Mouse (Mus musculus) neural tube, embryonic 15.5 days (tissue): ENCODE measurements around the gene Cemip2. TPM values are rescaled to one million over a fixed set of nuclear protein-coding genes. Genes with fewer than 3 reads are reported as not detected.

Source experiments
- ATAC-seq: fragments of 200-750 bp; cut with Nextera tagmentation; 2 replicates; pipeline ENCODE4 v1.8.0; 2017; ENCODE audit warnings: mild to moderate bottlenecking, moderate TSS enrichment, moderate library complexity; ENCODE audit not compliant: low FRiP score
- H3K27ac ChIP-seq: fragments of 300-500 bp; sonication (generic); replicated peaks from 2 replicates; pipeline ENCODE4 v1.5.1; 2015; ENCODE audit warnings: mild to moderate bottlenecking, inconsistent platforms
- H3K27me3 ChIP-seq: fragments of 300-500 bp; sonication (generic); replicated peaks from 2 replicates; pipeline ENCODE4 v1.6.1; 2015; ENCODE audit warnings: inconsistent platforms
- H3K36me3 ChIP-seq: fragments of 300-500 bp; sonication (generic); 2 replicates; pipeline ENCODE4 v1.6.1; 2015; ENCODE audit warnings: inconsistent platforms
- H3K4me1 ChIP-seq: fragments of 300-500 bp; sonication (generic); 2 replicates; pipeline ENCODE4 v1.6.1; 2015; ENCODE audit warnings: inconsistent platforms
- H3K4me2 ChIP-seq: fragments of 300-500 bp; sonication (generic); 2 replicates; pipeline ENCODE4 v1.6.1; 2015; ENCODE audit warnings: inconsistent platforms, mild to moderate bottlenecking, moderate library complexity
- H3K4me3 ChIP-seq: fragments of 300-500 bp; sonication (generic); replicated peaks from 2 replicates; pipeline ENCODE4 v1.5.1; 2015; ENCODE audit warnings: mild to moderate bottlenecking, inconsistent platforms
- H3K9ac ChIP-seq: fragments of 300-500 bp; sonication (generic); replicated peaks from 2 replicates; pipeline ENCODE4 v1.6.1; 2015; ENCODE audit warnings: mild to moderate bottlenecking, inconsistent platforms
- H3K9me3 ChIP-seq: fragments of 300-500 bp; sonication (generic); replicated peaks from 2 replicates; pipeline ENCODE4 v1.6.1; 2016; ENCODE audit warnings: inconsistent platforms
- WGBS: fragments of 180-500 bp; shearing (Covaris S2); methylation state at CpG from one replicate; pipeline ENCODE4 v1.1.7; 2015; ENCODE audit warnings: mixed read lengths; 5-methylcytosine and 5-hydroxymethylcytosine counted together
- polyA plus RNA-seq: library from polyadenylated mRNA; unstranded; fragments of >200 nt; fragmentation: Nextera tagmentation; extraction: Ambion mirVana; gene quantifications from 2 replicates; pipeline ENCODE4 v1.2.1, GENCODE M21; 2015

Gene Cemip2
- polyA plus RNA-seq, 1 experiment from 2014 or later: 16.0 TPM

GRCm38 (mm10) chr19:21818021-21818725, 40.0 kb downstream of the Cemip2 start:
- Histone ChIP-seq H3K27me3 (no peaks in the 10 kb centered on the region), H3K9me3 (no peaks in the 10 kb centered on the region), H3K36me3 (peaks cover 48% of the 10 kb centered on the region), H3K9ac (no peak overlapping the region), H3K4me3 (no peak overlapping the region), H3K4me1 (0 out of 2 replicates have a peak, but pooled peaks cover 4% of the 10 kb centered on the region), H3K4me2 (no peak overlapping the region), H3K27ac (no peak overlapping the region)
- no peak for ATAC-seq
- 93% methylated on average over 14 of the region's 14 CpGs for WGBS

DNA sequence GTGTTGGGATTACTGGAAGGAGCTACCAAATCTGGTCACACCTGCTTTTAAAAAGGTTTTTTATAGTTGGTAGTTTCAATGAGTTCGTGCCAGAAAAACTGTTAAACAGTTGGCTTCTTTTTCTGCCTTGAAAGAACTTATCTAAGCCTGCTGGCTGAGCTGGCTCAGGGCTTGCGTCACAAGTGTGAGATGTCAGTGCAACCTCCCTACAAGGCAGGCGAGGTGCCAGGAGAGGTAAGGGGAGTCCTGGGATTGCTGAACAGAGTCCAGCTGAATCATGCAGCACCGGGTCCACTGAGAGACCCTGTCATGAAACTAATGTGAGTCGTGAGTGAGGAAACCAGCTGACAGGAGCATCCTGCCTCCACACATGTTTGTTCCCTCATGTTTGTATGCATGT, 41.4 kb downstream of the Cemip2 start:
- 75% methylated on average over 5 of the region's 5 CpGs for WGBS
- no peak overlapping the region for H3K27ac ChIP-seq
- no peak overlapping the region for H3K4me3 ChIP-seq
- peaks cover 42% of the 10 kb centered on the region for H3K36me3 ChIP-seq
- H3K27me3 ChIP-seq: no peaks in the 10 kb centered on the region
- H3K4me1 ChIP-seq: 0 out of 2 replicates have a peak, but pooled peaks cover 2% of the 10 kb centered on the region
- H3K9me3 ChIP-seq: no peaks in the 10 kb centered on the region
- H3K4me2 ChIP-seq: no peak overlapping the region
- no peak for ATAC-seq
- H3K9ac ChIP-seq: no peak overlapping the region

GRCm38 (mm10) chr19:21820126-21820525, 42.0 kb downstream of the Cemip2 start:
- H3K9me3 ChIP-seq: no peaks in the 10 kb centered on the region
- H3K4me2 ChIP-seq: no peak overlapping the region
- 77% methylated on average over 4 of the region's 4 CpGs for WGBS
- H3K36me3 ChIP-seq: peaks cover 39% of the 10 kb centered on the region
- no peak overlapping the region for H3K9ac ChIP-seq
- H3K27ac ChIP-seq: no peak overlapping the region
- no peak overlapping the region for H3K4me3 ChIP-seq
- no peak for ATAC-seq
- no peaks in the 10 kb centered on the region for H3K4me1 ChIP-seq
- H3K27me3 ChIP-seq: no peaks in the 10 kb centered on the region

- ATAC-seq: no peak
- H3K27me3 ChIP-seq: no peaks in the 10 kb centered on the region
- no peak overlapping the region for H3K9ac ChIP-seq
- H3K36me3 ChIP-seq: peaks cover 31% of the 10 kb centered on the region
- H3K9me3 ChIP-seq: no peaks in the 10 kb centered on the region
- H3K4me3 ChIP-seq: no peak overlapping the region
- no peak overlapping the region for H3K4me2 ChIP-seq
- H3K27ac ChIP-seq: no peak overlapping the region
- no peaks in the 10 kb centered on the region for H3K4me1 ChIP-seq
- 83% methylated on average over 6 of the region's 6 CpGs for WGBS
Observed at GRCm38 (mm10) chr19:21821877-21822276, 43.7 kb downstream of the Cemip2 start.

DNA sequence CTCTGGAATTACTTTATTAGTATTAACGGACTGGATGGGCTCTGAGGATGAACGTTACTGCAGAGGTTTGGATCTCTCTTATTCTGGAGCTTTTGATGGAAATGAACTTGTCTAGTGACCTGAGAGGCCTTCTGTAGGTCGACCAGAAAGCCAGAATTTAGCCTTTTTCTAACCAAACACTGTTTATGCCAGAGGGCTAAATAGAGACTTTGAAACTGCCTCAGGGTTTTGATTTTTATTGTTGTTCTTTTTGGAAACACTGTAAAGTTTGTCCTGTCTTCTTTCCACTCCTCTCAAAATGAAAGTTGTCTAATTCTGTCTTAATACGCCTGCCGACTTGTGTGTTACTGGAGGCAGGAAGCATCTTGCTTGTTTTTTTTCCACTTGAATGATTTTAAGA, 46.0 kb downstream of the Cemip2 start:
- Histone ChIP-seq H3K9me3 (no peaks in the 10 kb centered on the region), H3K4me3 (no peak overlapping the region), H3K9ac (no peak overlapping the region), H3K36me3 (peaks cover 26% of the 10 kb centered on the region), H3K27me3 (no peaks in the 10 kb centered on the region), H3K27ac (no peak overlapping the region), H3K4me2 (no peak overlapping the region), H3K4me1 (no peaks in the 10 kb centered on the region)
- 90% methylated on average over 5 of the region's 5 CpGs for WGBS
- no peak for ATAC-seq

DNA sequence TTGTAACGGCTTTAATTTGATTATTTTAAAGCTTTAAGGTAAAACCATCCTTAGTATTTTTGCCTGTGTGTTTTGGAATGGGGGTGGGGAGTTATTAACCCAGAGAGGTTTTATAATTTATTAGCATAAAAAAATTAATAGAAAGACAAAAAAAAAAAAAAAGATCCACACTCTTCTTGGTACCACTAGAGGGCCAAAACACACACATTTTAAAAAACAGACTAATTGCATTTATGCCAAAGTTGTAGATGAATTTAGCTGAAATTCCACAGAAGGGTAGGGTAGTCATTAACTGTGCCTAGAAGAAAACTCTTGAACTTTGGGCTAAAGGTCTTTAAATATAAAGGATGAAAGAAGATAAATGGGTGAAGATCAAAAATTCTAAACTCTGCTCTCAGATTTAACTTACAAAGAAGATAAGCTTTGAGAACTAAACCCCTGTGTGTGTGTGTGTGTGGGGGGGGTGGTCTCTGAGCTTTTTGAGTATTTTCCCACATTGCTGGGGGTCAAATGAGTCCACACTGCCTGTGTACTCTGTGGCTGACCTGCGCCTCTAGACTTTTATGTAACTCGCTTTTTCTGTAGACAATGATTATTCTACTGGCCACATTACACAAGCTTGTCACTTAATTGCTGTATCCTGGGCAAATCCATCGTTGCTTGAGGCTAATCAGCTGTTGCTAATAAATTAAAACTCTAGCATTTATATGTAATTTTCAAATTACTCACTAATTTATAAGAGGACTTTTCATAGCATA, 47.2 kb downstream of the Cemip2 start:
- H3K27ac ChIP-seq: no peak overlapping the region
- H3K9ac ChIP-seq: no peak overlapping the region
- H3K27me3 ChIP-seq: no peaks in the 10 kb centered on the region
- H3K36me3 ChIP-seq: peaks cover 29% of the 10 kb centered on the region
- no peaks in the 10 kb centered on the region for H3K9me3 ChIP-seq
- H3K4me2 ChIP-seq: no peak overlapping the region
- 88% methylated on average over 4 of the region's 4 CpGs for WGBS
- no peaks in the 10 kb centered on the region for H3K4me1 ChIP-seq
- no peak overlapping the region for H3K4me3 ChIP-seq
- no peak for ATAC-seq

- H3K9ac ChIP-seq: no peak overlapping the region
- H3K27ac ChIP-seq: peak overlapping the region; percentile 28; the same call in 1 of the 2 replicates
- no peaks in the 10 kb centered on the region for H3K4me1 ChIP-seq
- peaks cover 67% of the 10 kb centered on the region for H3K36me3 ChIP-seq
- ATAC-seq: no peak
- no peaks in the 10 kb centered on the region for H3K9me3 ChIP-seq
- H3K27me3 ChIP-seq: no peaks in the 10 kb centered on the region
- no peak overlapping the region for H3K4me2 ChIP-seq
- no peak overlapping the region for H3K4me3 ChIP-seq
- 81% methylated on average over 12 of the region's 12 CpGs for WGBS
Observed at GRCm38 (mm10) chr19:21833416-21833992, 55.4 kb downstream of the Cemip2 start.

GRCm38 (mm10) chr19:21834952-21835351, 56.8 kb downstream of the Cemip2 start:
- 95% methylated on average over 7 of the region's 7 CpGs for WGBS
- Histone ChIP-seq H3K4me3 (no peak overlapping the region), H3K4me1 (no peaks in the 10 kb centered on the region), H3K36me3 (peaks cover 61% of the 10 kb centered on the region), H3K9ac (no peak overlapping the region), H3K27me3 (no peaks in the 10 kb centered on the region), H3K9me3 (no peaks in the 10 kb centered on the region), H3K4me2 (no peak overlapping the region), H3K27ac (no peak overlapping the region)
- ATAC-seq: no peak

- Histone ChIP-seq H3K27ac (no peak overlapping the region), H3K4me2 (no peak overlapping the region), H3K9ac (no peak overlapping the region), H3K4me1 (no peaks in the 10 kb centered on the region), H3K9me3 (no peaks in the 10 kb centered on the region), H3K4me3 (no peak overlapping the region), H3K27me3 (no peaks in the 10 kb centered on the region), H3K36me3 (peaks cover 58% of the 10 kb centered on the region)
- ATAC-seq: no peak
- 90% methylated on average over 10 of the region's 10 CpGs for WGBS
Observed at GRCm38 (mm10) chr19:21850721-21851120, 72.6 kb downstream of the Cemip2 start.

DNA sequence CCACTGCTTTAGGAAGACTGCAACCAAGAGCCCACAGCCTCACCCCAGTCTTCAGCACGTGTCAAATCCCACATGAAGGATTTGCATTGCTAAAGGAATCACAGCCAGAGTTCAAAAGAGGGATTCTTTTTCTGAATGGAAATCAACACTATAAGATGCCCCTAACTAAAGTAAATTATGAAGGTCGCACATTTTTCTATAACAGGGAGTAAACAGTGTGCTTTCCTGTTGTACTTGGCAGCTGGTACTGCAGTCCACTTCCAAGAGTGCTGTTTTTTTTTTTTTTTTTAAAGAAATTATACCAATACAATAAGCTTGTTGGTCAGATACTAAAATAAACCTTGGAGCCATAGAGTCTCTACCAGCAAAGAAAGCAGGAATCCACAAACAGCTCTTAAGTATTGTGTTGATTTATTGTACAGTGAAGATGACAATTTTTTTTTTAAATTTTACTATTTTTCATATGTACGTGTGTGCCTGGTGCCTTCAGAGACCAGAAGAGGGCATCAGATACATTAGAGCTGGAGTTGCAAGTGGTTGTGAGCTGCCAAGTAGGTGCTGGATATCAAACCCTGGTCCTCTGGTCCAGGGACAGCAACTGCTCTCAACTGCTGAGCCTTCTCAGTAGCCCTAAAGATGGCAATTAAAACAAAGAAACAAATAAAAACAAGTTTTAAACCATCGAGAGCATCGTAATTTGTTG, 76.5 kb downstream of the Cemip2 start:
- Histone ChIP-seq H3K9me3 (no peaks in the 10 kb centered on the region), H3K4me3 (no peak overlapping the region), H3K27ac (no peak overlapping the region), H3K36me3 (peaks cover 59% of the 10 kb centered on the region), H3K9ac (no peak overlapping the region), H3K27me3 (no peaks in the 10 kb centered on the region), H3K4me2 (no peak overlapping the region), H3K4me1 (no peaks in the 10 kb centered on the region)
- no peak for ATAC-seq
- WGBS: 92% methylated on average over 5 of the region's 5 CpGs

GRCm38 (mm10) chr19:21855421-21856128, 77.4 kb downstream of the Cemip2 start:
- Histone ChIP-seq H3K36me3 (peaks cover 59% of the 10 kb centered on the region), H3K9ac (no peak overlapping the region), H3K27me3 (no peaks in the 10 kb centered on the region), H3K4me2 (no peak overlapping the region), H3K4me3 (no peak overlapping the region), H3K4me1 (no peaks in the 10 kb centered on the region), H3K27ac (no peak overlapping the region), H3K9me3 (no peaks in the 10 kb centered on the region)
- ATAC-seq: no peak
- 95% methylated on average over 8 of the region's 8 CpGs for WGBS
